16 mouse cellular contexts compared by ENCODE assay signal in genomic region chr11:88438659-88439058, GRCm38 (mm10).
DNase-seq lines count a peak whose midpoint lies in the region; ATAC-seq and TF ChIP-seq lines count a peak whose summit lies in the region.
"Had no signal": no experiment of that assay in that cellular context is flagged by ENCODE, and none has a peak within 500 bp of the region (broad histone marks: within the 10 kb centered on the region; RNA-seq: fewer than 3 reads in every experiment).

No protein-coding gene starts in this region.

- no peak overlapping the region for H3K4me3 ChIP-seq in embryonic facial prominence, embryonic 12.5 days
- no peak overlapping the region for H3K4me3 ChIP-seq in embryonic facial prominence, embryonic 10.5 days
- H3K4me3 ChIP-seq in heart, embryonic 15.5 days, result no peak overlapping the region
- H3K4me3 ChIP-seq in hindbrain, postnatal 0 days (ENCODE audit: low read length), result no peak overlapping the region
- H3K4me3 ChIP-seq: embryonic facial prominence, embryonic 13.5 days; limb, embryonic 12.5 days; liver, embryonic 15.5 days; neural tube, embryonic 15.5 days had no signal

- intact Hi-C loops in heart, postnatal 25 days (cut with DNase I), result no loop called here

- ATAC-seq in embryonic facial prominence, embryonic 12.5 days (ENCODE audit: insufficient number of reproducible peaks, insufficient read depth, low FRiP score, low TSS enrichment), result no peak
- ATAC-seq in heart, embryonic 15.5 days (replicated peaks; ENCODE audit: insufficient number of reproducible peaks, insufficient read depth, low FRiP score, low read depth), result no peak
- no peak for ATAC-seq in hindbrain, postnatal 0 days

- DNase-seq in embryonic facial prominence, embryonic 10.5 days (ENCODE audit: low spot score), result no peak
- DNase-seq in heart, adult 8-10 months (ENCODE audit: low spot score), result peak; percentile 48
- DNase-seq in heart, postnatal 25 days (ENCODE audit: low spot score), result no peak
- DNase-seq in hindbrain, postnatal 0 days (ENCODE audit: low spot score), result no peak
- DNase-seq in frontal cortex, postnatal 25 days (ENCODE audit: low spot score in 2 of 2), result no peak
- no peak for DNase-seq in kidney, postnatal 10 days
- DNase-seq: cerebellum, postnatal 36 days; kidney, adult 2 months; layer of hippocampus, postnatal 36 days had no signal

- no peaks in the 10 kb centered on the region for H3K36me3 ChIP-seq in embryonic facial prominence, embryonic 12.5 days
- H3K36me3 ChIP-seq in embryonic facial prominence, embryonic 10.5 days (replicated peaks), result peaks cover 40% of the 10 kb centered on the region
- H3K36me3 ChIP-seq in heart, embryonic 15.5 days, result no peaks in the 10 kb centered on the region
- H3K36me3 ChIP-seq in hindbrain, postnatal 0 days (ENCODE audit: insufficient read depth, low read length), result no peaks in the 10 kb centered on the region
- H3K36me3 ChIP-seq: limb, embryonic 12.5 days; liver, embryonic 15.5 days; neural tube, embryonic 15.5 days had no signal

- 0 out of 2 replicates have a peak overlapping the region, but pooled peaks have one; percentile 13 for H3K27ac ChIP-seq in embryonic facial prominence, embryonic 12.5 days
- H3K27ac ChIP-seq in embryonic facial prominence, embryonic 10.5 days (replicated peaks), result no peak overlapping the region
- H3K27ac ChIP-seq in heart, embryonic 15.5 days, result peak overlapping the region; percentile 45; the same call in 1 of the 2 replicates
- H3K27ac ChIP-seq in hindbrain, postnatal 0 days, result 0 out of 2 replicates have a peak overlapping the region, but pooled peaks have one; percentile 20
- H3K27ac ChIP-seq: embryonic facial prominence, embryonic 13.5 days; limb, embryonic 12.5 days; liver, embryonic 15.5 days; neural tube, embryonic 15.5 days had no signal

- 78% methylated on average over 3 of the region's 3 CpGs for WGBS in embryonic facial prominence, embryonic 12.5 days
- 90% methylated on average over 3 of the region's 3 CpGs for WGBS in embryonic facial prominence, embryonic 10.5 days
- 54% methylated on average over 3 of the region's 3 CpGs for WGBS in heart, embryonic 15.5 days
- WGBS in hindbrain, postnatal 0 days, result 76% methylated on average over 3 of the region's 3 CpGs

- H3K4me2 ChIP-seq in embryonic facial prominence, embryonic 12.5 days (replicated peaks), result no peak overlapping the region
- H3K4me2 ChIP-seq in heart, embryonic 15.5 days, result no peak overlapping the region
- no peak overlapping the region for H3K4me2 ChIP-seq in hindbrain, postnatal 0 days (ENCODE audit: low read depth, low read length)
- H3K4me2 ChIP-seq: embryonic facial prominence, embryonic 13.5 days; limb, embryonic 12.5 days; liver, embryonic 15.5 days; neural tube, embryonic 15.5 days had no signal

- TF ChIP-seq CTCF in hindbrain, postnatal 0 days (IDR thresholded peaks at IDR 0.05; ENCODE audit: low read depth), result no peak

- H3K9ac ChIP-seq in embryonic facial prominence, embryonic 12.5 days, result no peak overlapping the region
- no peak overlapping the region for H3K9ac ChIP-seq in heart, embryonic 15.5 days
- no peak overlapping the region for H3K9ac ChIP-seq in hindbrain, postnatal 0 days (replicated peaks; ENCODE audit: low read length)
- H3K9ac ChIP-seq: embryonic facial prominence, embryonic 13.5 days; limb, embryonic 12.5 days; liver, embryonic 15.5 days; neural tube, embryonic 15.5 days had no signal

- H3K27me3 ChIP-seq in embryonic facial prominence, embryonic 12.5 days, result no peaks in the 10 kb centered on the region
- no peaks in the 10 kb centered on the region for H3K27me3 ChIP-seq in embryonic facial prominence, embryonic 10.5 days (replicated peaks; ENCODE audit: low read depth, poor library complexity, severe bottlenecking)
- no peaks in the 10 kb centered on the region for H3K27me3 ChIP-seq in heart, embryonic 15.5 days
- H3K27me3 ChIP-seq in hindbrain, postnatal 0 days (ENCODE audit: insufficient read depth, low read length), result no peaks in the 10 kb centered on the region
- H3K27me3 ChIP-seq: CH12.LX; embryonic facial prominence, embryonic 13.5 days; liver, embryonic 15.5 days; neural tube, embryonic 15.5 days had no signal

- H3K9me3 ChIP-seq in embryonic facial prominence, embryonic 12.5 days, result no peaks in the 10 kb centered on the region
- H3K9me3 ChIP-seq in embryonic facial prominence, embryonic 10.5 days, result no peaks in the 10 kb centered on the region
- H3K9me3 ChIP-seq in heart, embryonic 15.5 days (replicated peaks), result no peaks in the 10 kb centered on the region
- no peaks in the 10 kb centered on the region for H3K9me3 ChIP-seq in hindbrain, postnatal 0 days (ENCODE audit: low read length)
- H3K9me3 ChIP-seq: embryonic facial prominence, embryonic 13.5 days; limb, embryonic 12.5 days; liver, embryonic 15.5 days; neural tube, embryonic 15.5 days had no signal

- H3K4me1 ChIP-seq in embryonic facial prominence, embryonic 12.5 days, result peaks cover 36% of the 10 kb centered on the region
- H3K4me1 ChIP-seq in embryonic facial prominence, embryonic 10.5 days, result peaks cover 52% of the 10 kb centered on the region
- H3K4me1 ChIP-seq in heart, embryonic 15.5 days (replicated peaks), result peaks cover 65% of the 10 kb centered on the region
- H3K4me1 ChIP-seq in hindbrain, postnatal 0 days (ENCODE audit: insufficient read depth, low read length), result peaks cover 32% of the 10 kb centered on the region
- H3K4me1 ChIP-seq: liver, embryonic 15.5 days had no signal
